Comparison of ENCODE assay signal across 15 mouse cellular contexts in the genomic region with DNA sequence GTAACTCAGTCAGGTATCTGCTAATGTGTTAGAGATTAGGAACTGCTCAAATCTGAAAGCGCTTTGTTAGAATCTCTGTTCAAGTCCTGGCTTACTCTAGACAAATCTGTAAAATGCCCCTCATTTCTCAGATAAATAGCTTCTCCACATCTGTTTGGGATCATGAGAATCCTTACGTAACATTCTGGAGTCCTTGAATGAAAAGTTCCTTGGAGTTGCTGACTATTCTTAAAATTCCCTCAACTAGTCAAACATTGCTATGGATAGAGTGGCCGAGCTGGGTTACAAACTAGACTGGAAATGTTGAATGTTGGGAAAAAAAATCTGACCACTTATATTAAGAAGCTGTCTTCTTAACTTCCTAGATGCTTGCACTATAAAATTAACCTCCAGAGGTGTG.
"Had no signal": no experiment of that assay in that cellular context is flagged by ENCODE, and none has a peak within 500 bp of the region (broad histone marks: within the 10 kb centered on the region; RNA-seq: fewer than 3 reads in every experiment).

No protein-coding gene starts in this region.

- H3K27ac ChIP-seq: limb, embryonic 12.5 days; liver, embryonic 13.5 days; macrophage had no signal

- H3K9ac ChIP-seq: limb, embryonic 12.5 days; liver, embryonic 13.5 days; liver, postnatal 0 days; midbrain, embryonic 12.5 days had no signal

- ATAC-seq: intestine, postnatal 0 days; liver, postnatal 0 days had no signal

- DNase-seq: kidney, adult 8-10 months; kidney, postnatal 25 days; layer of hippocampus, adult 9-11 months; layer of hippocampus, postnatal 36 days; liver; liver, embryonic 13.5 days; liver, postnatal 0 days; right cerebral cortex, postnatal 14 days; thymus, adult 18-20 months; thymus, postnatal 14 days had no signal

- H3K4me3 ChIP-seq: limb, embryonic 12.5 days; liver, embryonic 13.5 days; megakaryocyte, embryonic 14.5 days; midbrain, embryonic 12.5 days had no signal

- H3K36me3 ChIP-seq: limb, embryonic 12.5 days; liver, embryonic 13.5 days; midbrain, embryonic 12.5 days had no signal

- H3K9me3 ChIP-seq: limb, embryonic 12.5 days; liver, embryonic 13.5 days; megakaryocyte, embryonic 14.5 days; midbrain, embryonic 12.5 days had no signal

- H3K27me3 ChIP-seq: limb, embryonic 12.5 days; liver, embryonic 13.5 days had no signal

- H3K4me2 ChIP-seq: limb, embryonic 12.5 days; liver, embryonic 13.5 days; midbrain, embryonic 12.5 days had no signal
